Mouse (Mus musculus) intestine, embryonic 14.5 days (tissue): ENCODE measurements around the gene Fgfr2. TPM values are rescaled to one million over a fixed set of nuclear protein-coding genes. Genes with fewer than 3 reads are reported as not detected.

ENCODE experiments used
- ATAC-seq: fragments of 200-750 bp; cut with Nextera tagmentation; replicated peaks from 2 replicates; pipeline ENCODE4 v1.8.0; 2017; ENCODE audit warnings: low read depth, moderate number of reproducible peaks, moderate TSS enrichment, moderate library complexity; ENCODE audit not compliant: low FRiP score, low TSS enrichment
- DNase-seq: peaks from one replicate; pipeline ENCODE4 v3.0.0-alpha.2; 2018; ENCODE audit warnings: low spot score
- H3K27ac ChIP-seq: fragments of 300-500 bp; sonication (generic); 2 replicates; pipeline ENCODE4 v1.5.1; 2014; ENCODE audit warnings: low read depth, mild to moderate bottlenecking, control low read depth
- H3K27me3 ChIP-seq: fragments of 300-500 bp; sonication (generic); replicated peaks from 2 replicates; pipeline ENCODE4 v1.6.1; 2014; ENCODE audit warnings: low read length, control low read depth; ENCODE audit not compliant: control insufficient read depth, insufficient read depth
- H3K36me3 ChIP-seq: fragments of 300-500 bp; sonication (generic); 2 replicates; pipeline ENCODE4 v1.6.1; 2014; ENCODE audit warnings: low read length, control low read depth; ENCODE audit not compliant: control insufficient read depth, insufficient read depth
- H3K4me1 ChIP-seq: fragments of 300-500 bp; sonication (generic); replicated peaks from 2 replicates; pipeline ENCODE4 v1.6.1; 2014; ENCODE audit warnings: low read length, control low read depth, mixed read lengths; ENCODE audit not compliant: control insufficient read depth, insufficient read depth
- H3K4me2 ChIP-seq: fragments of 300-500 bp; sonication (generic); 2 replicates; pipeline ENCODE4 v1.6.1; 2014; ENCODE audit warnings: low read length
- H3K4me3 ChIP-seq: fragments of 300-500 bp; sonication (generic); 2 replicates; pipeline ENCODE4 v1.5.1; 2014; ENCODE audit warnings: low read depth, low read length, control low read depth, mixed read lengths
- H3K9ac ChIP-seq: fragments of 300-500 bp; sonication (generic); 2 replicates; pipeline ENCODE4 v1.6.1; 2014; ENCODE audit warnings: mild to moderate bottlenecking, low read length
- H3K9me3 ChIP-seq: fragments of 300-500 bp; sonication (generic); 2 replicates; pipeline ENCODE4 v1.6.1; 2016; ENCODE audit warnings: low read length, control low read depth; ENCODE audit not compliant: control insufficient read depth
- WGBS: fragments of 180-500 bp; shearing (Covaris S2); extraction: QIAGEN DNeasy Blood & Tissue Kit; methylation state at CpG from one replicate; pipeline ENCODE4 v1.1.7; 2014; 5-methylcytosine and 5-hydroxymethylcytosine counted together
- polyA plus RNA-seq: library from polyadenylated mRNA; unstranded; fragments of >200 nt; fragmentation: Nextera tagmentation; extraction: Ambion mirVana; gene quantifications from 2 replicates; pipeline ENCODE4 v1.2.1, GENCODE M21; 2014

The Fgfr2 gene
- polyA plus RNA-seq, 1 experiment from 2014 or later, result 105 TPM

- no peak overlapping the region for H3K9ac ChIP-seq
- DNase-seq, result no peak
- no peaks in the 10 kb centered on the region for H3K27me3 ChIP-seq
- H3K4me2 ChIP-seq, result no peak overlapping the region
- ATAC-seq, result no peak
- WGBS, result 90% methylated on average over 4 of the region's 4 CpGs
- no peak overlapping the region for H3K4me3 ChIP-seq
- peaks cover 3% of the 10 kb centered on the region; the same call in 1 of the 2 replicates for H3K4me1 ChIP-seq
- H3K9me3 ChIP-seq, result no peaks in the 10 kb centered on the region
- no peak overlapping the region for H3K27ac ChIP-seq
- H3K36me3 ChIP-seq, result no peaks in the 10 kb centered on the region
Observed at GRCm38 (mm10) chr7:132719570-132719969, 403.6 kb downstream of the Fgfr2 start.

DNA sequence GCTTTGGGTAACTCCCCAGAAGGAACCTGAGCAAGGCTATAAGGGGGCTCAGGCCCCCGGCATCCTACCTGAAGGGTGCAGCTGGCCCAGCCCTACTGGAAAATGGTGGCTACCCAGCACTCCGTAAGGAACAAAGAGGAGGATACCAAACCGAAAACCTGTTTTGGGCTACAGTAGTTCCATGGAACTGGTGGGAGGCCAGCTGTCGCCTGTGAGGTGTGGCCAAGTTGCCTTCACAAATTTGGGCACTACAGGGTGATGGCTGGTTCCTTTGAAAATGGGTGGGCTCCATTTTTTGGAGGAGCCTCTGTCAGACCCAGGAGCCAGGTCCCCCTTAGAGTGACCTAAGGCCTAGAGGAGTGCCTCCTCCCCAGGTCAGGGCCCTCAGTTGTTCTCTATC, 407.9 kb downstream of the Fgfr2 start:
- DNase-seq, result no peak
- H3K36me3 ChIP-seq, result no peaks in the 10 kb centered on the region
- no peak overlapping the region for H3K4me2 ChIP-seq
- no peak overlapping the region for H3K9ac ChIP-seq
- no peaks in the 10 kb centered on the region for H3K9me3 ChIP-seq
- H3K4me1 ChIP-seq, result peaks cover 30% of the 10 kb centered on the region
- H3K27ac ChIP-seq, result no peak overlapping the region
- ATAC-seq, result no peak
- no peak overlapping the region for H3K4me3 ChIP-seq
- WGBS, result 95% methylated on average over 4 of the region's 4 CpGs
- no peaks in the 10 kb centered on the region for H3K27me3 ChIP-seq

GRCm38 (mm10) chr7:132714236-132714923, 408.8 kb downstream of the Fgfr2 start:
- no peak overlapping the region for H3K9ac ChIP-seq
- no peaks in the 10 kb centered on the region for H3K36me3 ChIP-seq
- H3K27ac ChIP-seq, result peak overlapping the region; percentile 55
- DNase-seq (no peak), ATAC-seq (no peak; the same call in 1 of the 2 replicates)
- H3K4me3 ChIP-seq, result no peak overlapping the region
- 33% methylated on average over 6 of the region's 6 CpGs for WGBS
- no peak overlapping the region for H3K4me2 ChIP-seq
- H3K9me3 ChIP-seq, result no peaks in the 10 kb centered on the region
- peaks cover 30% of the 10 kb centered on the region for H3K4me1 ChIP-seq
- H3K27me3 ChIP-seq, result no peaks in the 10 kb centered on the region

GRCm38 (mm10) chr7:132713483-132714126, 409.5 kb downstream of the Fgfr2 start:
- no peak overlapping the region for H3K4me2 ChIP-seq
- ATAC-seq (no peak), DNase-seq (no peak)
- H3K4me3 ChIP-seq, result no peak overlapping the region
- no peaks in the 10 kb centered on the region for H3K9me3 ChIP-seq
- H3K27me3 ChIP-seq, result no peaks in the 10 kb centered on the region
- H3K4me1 ChIP-seq, result peaks cover 30% of the 10 kb centered on the region
- H3K27ac ChIP-seq, result peak overlapping the region; percentile 55; the same call in 1 of the 2 replicates
- WGBS, result 51% methylated on average over 8 of the region's 8 CpGs
- no peaks in the 10 kb centered on the region for H3K36me3 ChIP-seq
- no peak overlapping the region for H3K9ac ChIP-seq

GRCm38 (mm10) chr7:132712956-132713355, 410.2 kb downstream of the Fgfr2 start:
- no peak for ATAC-seq
- Histone ChIP-seq H3K4me3 (no peak overlapping the region), H3K9me3 (no peaks in the 10 kb centered on the region), H3K9ac (no peak overlapping the region), H3K27me3 (no peaks in the 10 kb centered on the region), H3K4me1 (peaks cover 30% of the 10 kb centered on the region), H3K4me2 (no peak overlapping the region), H3K27ac (0 out of 2 replicates have a peak overlapping the region, but pooled peaks have one; percentile 24), H3K36me3 (no peaks in the 10 kb centered on the region)
- 70% methylated on average over 7 of the region's 7 CpGs for WGBS
- DNase-seq, result no peak

GRCm38 (mm10) chr7:132712044-132712708, 411.0 kb downstream of the Fgfr2 start:
- Histone ChIP-seq H3K4me1 (peaks cover 30% of the 10 kb centered on the region), H3K9ac (no peak overlapping the region), H3K4me3 (no peak overlapping the region), H3K27ac (peak overlapping the region; percentile 14; the same call in 1 of the 2 replicates), H3K36me3 (no peaks in the 10 kb centered on the region), H3K4me2 (peak overlapping the region; percentile 15; the same call in 1 of the 2 replicates), H3K9me3 (no peaks in the 10 kb centered on the region), H3K27me3 (no peaks in the 10 kb centered on the region)
- ATAC-seq (peak; percentile 42), DNase-seq (peak; percentile 61)
- WGBS, result 20% methylated on average over 16 of the region's 16 CpGs

- H3K4me2 ChIP-seq, result no peak overlapping the region
- no peaks in the 10 kb centered on the region for H3K9me3 ChIP-seq
- no peak overlapping the region for H3K4me3 ChIP-seq
- DNase-seq, result no peak
- no peak for ATAC-seq
- H3K4me1 ChIP-seq, result peaks cover 30% of the 10 kb centered on the region
- peak overlapping the region; percentile 14 for H3K27ac ChIP-seq
- no peaks in the 10 kb centered on the region for H3K36me3 ChIP-seq
- no peaks in the 10 kb centered on the region for H3K27me3 ChIP-seq
- 65% methylated on average over 9 of the region's 9 CpGs for WGBS
- H3K9ac ChIP-seq, result no peak overlapping the region
Observed at GRCm38 (mm10) chr7:132711579-132711978, 411.6 kb downstream of the Fgfr2 start.

GRCm38 (mm10) chr7:132705130-132705529, 418.0 kb downstream of the Fgfr2 start:
- Histone ChIP-seq H3K27ac (no peak overlapping the region), H3K9me3 (no peaks in the 10 kb centered on the region), H3K36me3 (no peaks in the 10 kb centered on the region), H3K9ac (no peak overlapping the region), H3K4me2 (no peak overlapping the region), H3K27me3 (no peaks in the 10 kb centered on the region), H3K4me1 (no peaks in the 10 kb centered on the region), H3K4me3 (no peak overlapping the region)
- ATAC-seq (no peak), DNase-seq (no peak)
- 95% methylated on average over 7 of the region's 7 CpGs for WGBS
